Mouse (Mus musculus): ENCODE results near the gene Gna11.

Gene Gna11

DNA sequence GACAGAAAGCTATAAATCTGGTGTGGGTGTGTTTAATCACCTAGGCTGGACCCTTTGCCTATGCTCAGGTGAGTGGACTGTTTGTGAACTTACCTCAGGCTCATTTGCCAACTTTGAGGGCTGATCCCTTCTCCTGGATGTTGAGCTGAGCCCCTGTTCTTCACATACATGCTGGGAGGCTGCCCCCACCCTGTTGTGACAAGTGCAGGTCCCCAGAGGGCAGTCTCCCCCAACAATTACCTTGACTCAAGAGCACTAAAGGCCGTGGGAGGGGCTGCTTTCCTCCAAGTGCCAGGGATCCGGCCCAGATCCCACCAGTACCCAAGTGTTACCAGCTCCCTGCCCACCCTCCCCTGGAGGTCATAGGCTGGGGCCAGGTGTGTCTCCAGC is 59.9 kb downstream of the Gna11 start:
- DNase-seq (ENCODE audit: low spot score) = no peak

DNA sequence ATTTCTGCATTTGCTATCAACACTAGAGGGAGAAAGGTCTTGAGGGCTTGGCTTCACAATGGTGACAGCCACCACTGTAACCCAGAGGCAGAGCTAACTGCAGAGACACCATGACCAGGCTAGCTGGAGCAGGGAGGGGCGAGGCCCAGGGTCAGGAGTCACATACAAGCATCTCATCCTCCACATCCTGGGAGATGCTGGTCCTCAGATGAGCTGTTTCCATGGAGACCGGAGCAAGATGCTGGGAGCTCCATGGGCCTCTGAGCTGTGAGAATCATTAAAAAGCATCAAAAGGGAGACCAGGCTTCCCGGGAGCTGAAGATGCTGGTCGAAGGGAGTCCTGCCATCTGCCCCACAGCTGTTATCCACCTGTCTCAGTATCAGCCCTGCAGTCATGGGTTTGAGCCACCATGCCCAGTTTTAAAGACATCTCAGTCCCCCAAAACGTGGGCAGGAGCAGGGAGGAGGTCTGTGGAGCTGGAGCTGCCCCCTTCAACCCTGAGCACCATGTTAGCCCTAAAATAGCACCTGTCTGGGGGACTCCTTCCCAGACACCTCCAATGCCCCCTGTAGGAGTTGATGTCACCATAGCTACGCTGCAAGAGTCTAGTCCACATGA is 60.4 kb downstream of the Gna11 start:
- no peak for DNase-seq (ENCODE audit: low spot score)

DNA sequence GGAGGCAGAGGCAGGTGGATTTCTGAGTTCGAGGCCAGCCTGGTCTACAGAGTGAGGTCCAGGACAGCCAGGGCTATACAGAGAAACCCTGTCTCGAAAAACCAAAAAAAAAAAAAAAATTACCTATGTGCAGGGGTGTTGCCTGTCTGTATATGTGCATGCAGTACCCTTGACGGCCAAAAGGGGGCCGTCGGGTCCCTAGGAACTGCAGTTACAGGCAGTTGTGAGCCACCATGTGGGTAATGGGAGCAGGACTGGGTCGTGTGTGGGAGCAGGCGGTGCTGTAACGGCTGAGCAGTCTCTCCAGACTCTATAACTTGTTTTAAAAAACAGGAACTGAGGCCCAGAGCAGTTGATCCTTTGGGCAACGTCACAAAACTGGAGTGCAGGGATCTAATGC is 61.0 kb downstream of the Gna11 start:
- DNase-seq (ENCODE audit: low spot score) = no peak

DNA sequence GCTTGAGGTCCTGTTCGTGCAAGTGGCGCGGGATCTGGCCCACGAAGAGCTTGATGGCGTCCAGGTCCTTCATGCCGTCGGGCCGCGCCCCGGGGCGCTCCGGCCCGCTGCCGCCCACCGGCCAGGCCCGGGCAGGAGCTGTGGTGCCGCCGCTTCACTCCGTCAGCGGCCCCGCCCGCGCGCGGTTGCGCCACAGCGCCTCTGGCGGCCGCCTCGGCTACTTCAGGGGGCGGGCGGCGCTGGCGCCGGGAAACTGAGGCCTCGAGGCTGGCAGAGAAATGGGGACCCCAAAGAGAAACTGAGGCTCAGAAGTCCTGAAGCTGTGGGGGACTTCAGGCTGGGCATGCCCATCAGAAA is 62.5 kb downstream of the Gna11 start, which contains the start of gene Celf5:
Gene Celf5, minus strand, starts transcription at position 177 of the 357 bp plus-strand sequence.
- DNase-seq (ENCODE audit: low spot score) = peak; percentile 72

DNA sequence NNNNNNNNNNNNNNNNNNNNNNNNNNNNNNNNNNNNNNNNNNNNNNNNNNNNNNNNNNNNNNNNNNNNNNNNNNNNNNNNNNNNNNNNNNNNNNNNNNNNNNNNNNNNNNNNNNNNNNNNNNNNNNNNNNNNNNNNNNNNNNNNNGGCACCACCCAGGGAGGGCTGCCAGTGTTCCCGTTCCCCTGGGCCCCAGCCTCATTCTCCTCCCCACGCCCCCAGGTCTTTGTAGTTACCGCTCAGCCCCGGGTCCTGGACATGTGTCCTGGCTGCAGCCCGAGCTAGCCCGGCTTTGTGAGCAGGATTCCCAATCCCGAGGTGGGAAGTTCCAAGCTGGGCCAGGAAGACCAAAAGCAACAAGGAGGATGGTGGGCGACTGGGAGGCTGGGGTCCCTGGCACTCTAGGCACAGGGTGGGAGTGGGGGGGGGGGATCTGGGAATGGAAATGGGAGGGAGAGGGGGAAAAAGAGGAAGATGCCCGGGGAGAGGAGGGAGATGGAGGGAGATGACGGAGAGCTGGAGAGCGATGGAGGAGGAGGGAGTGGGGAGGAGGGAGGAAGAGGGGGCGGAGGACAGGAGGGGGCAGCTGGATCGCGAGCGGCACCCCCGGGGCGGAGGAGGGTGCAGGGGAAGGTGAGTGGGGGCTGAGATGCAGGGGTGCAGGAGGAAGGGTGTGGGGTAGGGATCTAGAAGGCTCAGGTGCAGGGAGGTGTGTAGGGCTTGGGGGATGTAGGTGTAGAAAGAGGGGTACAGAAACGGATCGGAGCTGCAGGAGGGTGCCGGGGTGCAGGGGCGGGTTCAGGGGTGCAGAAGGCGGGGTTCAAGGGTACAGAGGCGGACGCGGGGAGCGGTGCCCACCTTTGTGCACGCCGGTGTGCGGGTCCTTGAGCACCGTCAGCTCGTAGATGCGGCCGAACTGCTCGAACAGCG is 63.1 kb downstream of the Gna11 start:
- DNase-seq (ENCODE audit: low spot score) = no peak

Data from testis, postnatal 10 days (tissue).